Mouse (Mus musculus) neural tube, embryonic 13.5 days (tissue): ENCODE measurements around the gene Rp9. TPM values are rescaled to one million over a fixed set of nuclear protein-coding genes. Genes with fewer than 3 reads are reported as not detected.
"Not testable (repeated sequence)": the region's sequence is repeated elsewhere in the genome, so short reads cannot be mapped to it uniquely, and the experiment has no call there.

Source experiments
- ATAC-seq: fragments of 200-750 bp; cut with Nextera tagmentation; 2 replicates; pipeline ENCODE4 v1.8.0; 2017; ENCODE audit warnings: low read depth, mild to moderate bottlenecking, moderate TSS enrichment, moderate library complexity
- H3K27ac ChIP-seq: fragments of 300-500 bp; sonication (generic); replicated peaks from 2 replicates; pipeline ENCODE4 v1.5.1; 2015; ENCODE audit warnings: moderate library complexity, mild to moderate bottlenecking, inconsistent platforms
- H3K27me3 ChIP-seq: fragments of 300-500 bp; sonication (generic); 2 replicates; pipeline ENCODE4 v1.6.1; 2015; ENCODE audit warnings: mild to moderate bottlenecking, inconsistent platforms
- H3K36me3 ChIP-seq: fragments of 300-500 bp; sonication (generic); 2 replicates; pipeline ENCODE4 v1.6.1; 2015; ENCODE audit warnings: mild to moderate bottlenecking, inconsistent platforms
- H3K4me1 ChIP-seq: fragments of 300-500 bp; sonication (generic); replicated peaks from 2 replicates; pipeline ENCODE4 v1.6.1; 2015; ENCODE audit warnings: inconsistent platforms
- H3K4me2 ChIP-seq: fragments of 300-500 bp; sonication (generic); 2 replicates; pipeline ENCODE4 v1.6.1; 2015; ENCODE audit warnings: inconsistent platforms, mild to moderate bottlenecking, moderate library complexity
- H3K4me3 ChIP-seq: fragments of 300-500 bp; sonication (generic); 2 replicates; pipeline ENCODE4 v1.5.1; 2015; ENCODE audit warnings: mild to moderate bottlenecking, inconsistent platforms
- H3K9ac ChIP-seq: fragments of 300-500 bp; sonication (generic); 2 replicates; pipeline ENCODE4 v1.6.1; 2015; ENCODE audit warnings: moderate library complexity, mild to moderate bottlenecking, inconsistent platforms
- H3K9me3 ChIP-seq: fragments of 300-500 bp; sonication (generic); 2 replicates; pipeline ENCODE4 v1.6.1; 2016; ENCODE audit warnings: inconsistent platforms
- WGBS: fragments of 180-500 bp; shearing (Covaris S2); methylation state at CpG from one replicate; pipeline ENCODE4 v1.1.7; 2015; 5-methylcytosine and 5-hydroxymethylcytosine counted together
- polyA plus RNA-seq: library from polyadenylated mRNA; unstranded; fragments of >200 nt; fragmentation: Nextera tagmentation; extraction: Ambion mirVana; gene quantifications from 2 replicates; pipeline ENCODE4 v1.2.1, GENCODE M21; 2015

Rp9 gene
- polyA plus RNA-seq, 1 experiment from 2014 or later: 70.9 TPM

DNA sequence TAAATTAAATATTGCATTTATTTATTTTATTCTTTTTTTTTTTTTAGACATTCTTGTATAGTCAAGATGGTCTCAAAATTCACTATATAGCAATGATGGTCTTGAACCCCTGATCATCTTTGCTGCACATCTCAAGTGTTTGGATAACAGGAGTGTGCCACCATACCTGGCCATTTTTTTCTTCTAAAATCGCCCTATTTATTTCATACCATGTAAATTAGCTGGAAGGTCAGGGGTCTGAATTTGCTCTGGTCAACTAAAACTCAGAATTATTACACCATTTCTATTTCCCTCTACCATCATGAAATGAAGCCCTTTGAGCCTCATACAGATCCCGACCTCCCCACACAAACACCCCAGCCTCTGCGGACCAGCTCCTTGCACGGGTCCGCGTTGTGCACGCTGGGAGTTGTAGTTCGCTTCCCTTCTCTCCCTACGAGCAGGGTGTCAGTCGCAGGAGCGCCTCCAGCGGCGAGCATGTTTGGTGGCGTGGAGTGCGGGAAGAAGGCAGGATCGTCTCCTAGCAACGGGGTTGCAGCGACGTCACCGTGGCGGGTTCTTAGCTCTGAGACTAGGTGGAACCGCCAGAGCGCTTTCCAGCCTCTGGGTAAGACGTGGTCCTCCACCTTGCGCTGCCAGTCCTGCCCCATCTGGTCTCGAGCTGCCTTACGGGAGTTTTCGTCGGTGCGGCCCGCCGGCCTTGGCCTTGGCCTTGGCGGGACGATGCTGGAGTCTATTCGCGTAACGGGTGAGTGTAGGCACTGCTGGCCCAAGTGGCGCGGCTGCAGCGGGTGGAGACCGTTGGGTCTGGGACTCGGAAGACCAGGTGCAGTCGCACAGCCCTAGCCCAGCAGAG is 58.3 kb downstream of the Rp9 start, which contains the start of gene 9530077C05Rik:
9530077C05Rik (plus strand) TSS at position 512 of the 856 bp plus-strand sequence.
- Histone ChIP-seq H3K27me3 (no peaks in the 10 kb centered on the region), H3K36me3 (no peaks in the 10 kb centered on the region), H3K9me3 (no peaks in the 10 kb centered on the region), H3K4me3 (peak within 1 kb of the TSS; percentile 52), H3K4me2 (peak within 1 kb of the TSS; percentile 67), H3K27ac (peak within 1 kb of the TSS; percentile 77), H3K4me1 (no peaks in the 10 kb centered on the region), H3K9ac (peak within 1 kb of the TSS; percentile 76)
- WGBS: under 1% methylated on average over 43 of the region's 43 CpGs
- peak; percentile 99 for ATAC-seq

DNA sequence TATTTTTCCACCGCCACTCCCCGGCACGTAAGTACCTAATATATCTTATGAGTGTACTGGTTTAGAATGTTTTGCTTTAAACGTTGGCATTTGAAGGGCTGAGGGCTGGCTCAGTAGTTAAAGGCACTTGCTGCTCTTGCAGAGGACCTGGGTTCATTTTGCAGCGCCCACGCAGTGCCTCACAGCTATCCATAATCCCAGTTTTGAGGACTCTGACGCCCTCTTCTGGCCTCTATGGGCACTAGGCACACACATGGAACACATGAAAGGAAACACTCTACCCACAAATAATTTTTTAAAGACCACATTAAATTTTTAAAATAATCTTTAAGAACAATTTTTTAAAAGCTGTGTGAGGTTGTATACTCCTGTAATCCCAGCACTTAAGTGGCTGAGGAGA is 60.0 kb downstream of the Rp9 start:
- ATAC-seq: no peak
- Histone ChIP-seq H3K9me3 (no peaks in the 10 kb centered on the region), H3K27me3 (no peaks in the 10 kb centered on the region), H3K9ac (no peak overlapping the region), H3K4me1 (no peaks in the 10 kb centered on the region), H3K36me3 (no peaks in the 10 kb centered on the region), H3K4me2 (no peak overlapping the region), H3K27ac (no peak overlapping the region), H3K4me3 (no peak overlapping the region)
- 80% methylated on average over 7 of the region's 7 CpGs for WGBS

DNA sequence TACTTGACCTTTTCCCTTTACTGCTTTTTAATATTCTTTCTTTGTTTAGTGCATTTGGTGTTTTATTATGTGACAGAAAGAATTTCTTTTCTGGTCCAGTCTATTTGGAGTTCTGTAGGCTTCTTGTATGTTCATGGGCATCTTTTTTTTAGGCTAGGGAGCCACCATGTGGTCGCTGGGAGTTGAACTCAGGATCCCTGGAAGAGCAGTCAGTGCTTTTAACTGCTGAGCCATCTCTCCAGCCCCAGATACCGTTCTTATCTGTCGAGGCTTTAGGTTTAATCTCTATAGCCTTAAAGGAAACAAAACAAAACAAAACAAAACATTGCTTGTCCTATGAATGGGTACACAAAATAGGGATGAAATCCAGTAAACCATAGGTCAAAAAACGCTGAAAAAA is 61.2 kb downstream of the Rp9 start:
- H3K9ac ChIP-seq, H3K4me2 ChIP-seq, H3K9me3 ChIP-seq, H3K36me3 ChIP-seq, H3K27ac ChIP-seq, H3K4me1 ChIP-seq, H3K27me3 ChIP-seq, H3K4me3 ChIP-seq, ATAC-seq: not testable (repeated sequence)
- 40% methylated on average over 4 of the region's 4 CpGs for WGBS

DNA sequence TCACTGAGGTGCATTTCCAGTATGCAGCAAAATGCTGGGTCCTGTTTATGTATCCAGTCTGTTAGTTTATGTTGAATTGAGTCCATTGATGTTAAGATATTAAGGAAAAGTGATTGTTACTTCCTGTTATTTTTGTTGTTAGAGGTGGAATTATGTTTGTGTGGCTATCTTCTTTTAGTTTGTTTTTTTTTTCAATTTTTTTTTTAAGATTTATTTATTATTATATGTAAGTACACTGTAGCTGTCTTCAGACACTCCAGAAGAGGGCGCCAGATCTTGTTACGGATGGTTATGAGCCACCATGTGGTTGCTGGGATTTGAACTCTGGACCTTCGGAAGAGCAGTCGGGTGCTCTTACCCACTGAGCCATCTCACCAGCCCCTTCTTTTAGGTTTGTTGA is 61.9 kb downstream of the Rp9 start:
- H3K4me1 ChIP-seq, ATAC-seq: not testable (repeated sequence)

DNA sequence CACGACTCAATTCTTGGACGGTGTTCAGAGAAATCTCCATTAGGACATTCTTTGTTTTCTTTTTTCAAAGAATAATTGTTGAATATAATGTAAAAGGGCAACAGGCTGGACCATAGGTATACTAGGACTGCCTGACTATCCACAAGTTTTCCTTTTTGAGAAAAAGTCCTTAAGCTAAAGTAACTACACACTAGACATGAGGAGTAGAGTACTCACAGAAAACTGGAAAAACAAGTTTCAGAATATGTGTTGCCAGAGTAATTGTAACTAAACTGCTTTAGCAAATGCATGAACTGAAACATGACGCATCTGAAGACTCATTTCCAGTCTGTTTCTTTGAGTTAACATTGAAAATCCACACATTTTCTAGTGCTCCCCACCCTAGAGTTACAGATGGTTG is 64.1 kb downstream of the Rp9 start:
- no peak overlapping the region for H3K4me3 ChIP-seq
- no peak overlapping the region for H3K4me2 ChIP-seq
- no peak overlapping the region for H3K9ac ChIP-seq
- 85% methylated on average over 3 of the region's 3 CpGs for WGBS
- ATAC-seq: no peak
- H3K9me3 ChIP-seq: no peaks in the 10 kb centered on the region
- no peaks in the 10 kb centered on the region for H3K4me1 ChIP-seq
- H3K27ac ChIP-seq: no peak overlapping the region
- H3K36me3 ChIP-seq: no peaks in the 10 kb centered on the region
- H3K27me3 ChIP-seq: no peaks in the 10 kb centered on the region

More for the DNA sequence above, 61.9 kb downstream of the Rp9 start:
- not testable (repeated sequence) for H3K36me3 ChIP-seq, H3K4me3 ChIP-seq, H3K27me3 ChIP-seq, H3K9me3 ChIP-seq, H3K4me2 ChIP-seq, H3K9ac ChIP-seq, H3K27ac ChIP-seq
- 77% methylated on average over 4 of the region's 4 CpGs for WGBS

DNA sequence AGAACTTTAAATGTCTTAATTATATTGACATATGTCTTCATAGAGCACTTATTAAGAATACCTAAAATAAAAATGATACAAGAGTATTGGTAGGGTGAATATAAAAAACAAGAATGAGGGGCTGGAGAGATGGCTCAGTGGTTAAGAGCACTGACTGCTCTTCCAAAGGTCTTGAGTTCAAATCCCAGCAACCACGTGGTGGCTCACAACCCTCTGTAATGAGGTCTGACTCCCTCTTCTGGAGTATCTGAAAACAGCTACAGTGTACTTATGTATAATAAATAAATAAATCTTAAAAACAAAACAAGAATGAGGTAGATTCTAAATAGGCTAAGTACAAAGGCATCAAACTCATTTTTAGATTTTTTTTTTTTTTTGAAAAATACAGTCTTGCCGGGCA is 66.0 kb downstream of the Rp9 start:
- not testable (repeated sequence) for H3K4me1 ChIP-seq, H3K4me3 ChIP-seq, H3K27me3 ChIP-seq, H3K4me2 ChIP-seq, H3K36me3 ChIP-seq, H3K27ac ChIP-seq, H3K9ac ChIP-seq, ATAC-seq, H3K9me3 ChIP-seq
- WGBS: 64% methylated on average over 2 of the region's 2 CpGs

DNA sequence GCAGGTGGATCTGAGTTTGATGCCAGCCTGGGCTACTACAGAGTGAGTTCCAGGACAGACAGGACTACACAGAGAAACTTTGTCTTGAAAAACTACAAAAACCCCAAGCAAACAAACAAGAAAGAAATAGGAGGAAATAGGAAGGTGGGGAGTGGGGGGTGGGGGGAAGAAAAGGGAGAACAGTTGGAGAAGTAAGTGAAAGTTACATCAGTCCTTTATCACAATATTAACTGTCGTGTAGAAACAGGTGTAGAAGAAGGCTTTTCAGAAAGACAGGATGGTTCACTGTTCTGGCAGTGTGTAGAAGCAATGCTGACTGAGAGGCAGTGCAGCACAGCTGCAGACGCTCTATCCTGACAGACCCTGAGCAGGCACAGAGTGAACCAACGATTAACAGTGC is 66.6 kb downstream of the Rp9 start:
- Histone ChIP-seq H3K27ac (no peak overlapping the region), H3K36me3 (no peaks in the 10 kb centered on the region), H3K4me2 (no peak overlapping the region), H3K27me3 (no peaks in the 10 kb centered on the region), H3K9ac (no peak overlapping the region), H3K4me3 (no peak overlapping the region), H3K9me3 (no peaks in the 10 kb centered on the region), H3K4me1 (no peaks in the 10 kb centered on the region)
- whole genome bisulfite sequencing: 85% methylated on average over 3 of the region's 3 CpGs
- no peak for ATAC-seq

DNA sequence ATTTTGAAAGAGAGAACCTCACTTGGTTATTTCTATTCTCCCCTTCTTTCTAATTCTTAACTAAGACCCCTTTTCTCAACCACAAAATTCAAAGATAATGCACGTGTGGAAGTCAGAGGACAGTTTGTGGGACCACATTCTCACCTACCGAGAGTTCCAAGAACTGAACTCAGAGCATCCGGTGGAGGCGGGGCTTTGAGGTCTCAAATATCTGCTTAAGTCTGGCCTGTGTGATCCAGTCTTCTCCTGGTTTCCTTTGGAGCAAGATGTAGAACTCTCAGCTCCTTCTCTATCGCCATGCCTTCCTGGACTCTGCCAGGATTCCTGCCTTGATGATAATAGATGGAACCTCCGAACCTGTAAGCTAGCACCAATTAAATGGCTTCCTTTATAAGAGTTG is 67.5 kb downstream of the Rp9 start:
- no peak overlapping the region for H3K4me2 ChIP-seq
- H3K36me3 ChIP-seq: no peaks in the 10 kb centered on the region
- WGBS: 89% methylated on average over 6 of the region's 6 CpGs
- ATAC-seq: no peak
- H3K9me3 ChIP-seq: no peaks in the 10 kb centered on the region
- H3K4me3 ChIP-seq: no peak overlapping the region
- no peaks in the 10 kb centered on the region for H3K4me1 ChIP-seq
- no peaks in the 10 kb centered on the region for H3K27me3 ChIP-seq
- no peak overlapping the region for H3K9ac ChIP-seq
- no peak overlapping the region for H3K27ac ChIP-seq

DNA sequence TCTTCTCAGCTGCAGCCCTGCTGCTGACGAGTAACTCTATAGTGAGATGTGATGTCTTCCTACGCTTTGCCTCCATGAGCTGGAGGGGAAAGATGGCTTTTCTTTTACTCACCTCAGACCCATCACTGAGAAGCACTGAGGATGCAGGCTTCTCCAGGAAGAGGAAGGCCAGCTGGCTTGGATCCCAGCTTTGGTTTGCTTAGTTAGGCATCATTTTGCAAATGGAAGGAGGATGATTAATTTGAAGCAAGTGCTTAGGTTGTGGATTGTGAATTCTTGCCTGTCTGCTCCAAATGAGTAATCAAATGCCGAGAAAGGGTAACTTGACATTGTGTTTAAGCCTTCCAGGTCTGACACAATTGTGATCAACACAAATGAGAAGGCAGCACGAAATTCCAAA is 70.5 kb downstream of the Rp9 start:
- no peak for ATAC-seq
- Histone ChIP-seq H3K9ac (no peak overlapping the region), H3K27ac (no peak overlapping the region), H3K4me3 (no peak overlapping the region), H3K4me1 (no peaks in the 10 kb centered on the region), H3K36me3 (no peaks in the 10 kb centered on the region), H3K4me2 (no peak overlapping the region), H3K27me3 (no peaks in the 10 kb centered on the region), H3K9me3 (no peaks in the 10 kb centered on the region)
- 90% methylated on average over 4 of the region's 4 CpGs for WGBS

DNA sequence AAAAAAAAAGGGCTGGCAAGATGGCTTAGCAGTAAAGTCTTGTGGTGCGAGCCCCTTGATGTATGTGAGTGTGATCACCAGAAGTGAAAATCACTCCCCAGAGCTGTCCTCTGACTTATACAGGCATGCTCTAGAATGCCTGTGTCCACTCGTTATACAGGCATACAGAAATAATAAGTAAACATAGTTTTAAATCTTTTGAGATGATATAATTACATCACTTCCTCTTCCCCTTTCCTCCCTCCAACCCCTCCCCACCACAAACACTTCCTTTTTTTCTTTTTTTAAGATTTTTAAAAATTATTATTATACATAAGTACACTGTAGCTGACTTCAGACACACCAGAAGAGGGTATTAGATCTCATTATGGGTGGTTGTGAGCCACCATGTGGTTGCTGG is 74.8 kb downstream of the Rp9 start:
- no peak overlapping the region for H3K9ac ChIP-seq
- WGBS: 91% methylated on average over 2 of the region's 2 CpGs
- H3K36me3 ChIP-seq: no peaks in the 10 kb centered on the region
- no peak for ATAC-seq
- no peak overlapping the region for H3K27ac ChIP-seq
- H3K4me1 ChIP-seq: peaks cover 1% of the 10 kb centered on the region; the same call in 1 of the 2 replicates
- H3K4me2 ChIP-seq: no peak overlapping the region
- no peaks in the 10 kb centered on the region for H3K9me3 ChIP-seq
- no peak overlapping the region for H3K4me3 ChIP-seq
- no peaks in the 10 kb centered on the region for H3K27me3 ChIP-seq

DNA sequence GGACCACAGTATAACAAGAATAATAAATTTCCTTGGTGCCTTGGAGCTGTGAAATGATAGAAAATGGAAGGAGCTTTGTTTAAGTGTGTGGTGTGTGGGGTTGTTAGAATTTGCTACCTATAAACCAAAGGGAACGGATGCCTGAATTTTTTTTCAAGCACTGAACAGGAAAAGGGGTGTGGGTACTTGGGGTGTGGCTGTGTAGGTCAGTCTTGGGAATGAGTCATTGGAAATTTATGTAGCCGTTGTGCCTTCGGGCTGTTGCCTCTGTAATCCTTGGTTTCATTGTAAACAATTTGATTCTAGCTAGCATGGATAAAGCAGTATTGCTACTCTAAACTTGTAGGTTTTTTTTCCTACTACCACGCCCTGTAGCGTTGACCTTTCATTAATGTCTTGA is 79.2 kb downstream of the Rp9 start:
- no peak for ATAC-seq
- no peak overlapping the region for H3K4me3 ChIP-seq
- H3K4me2 ChIP-seq: no peak overlapping the region
- H3K27ac ChIP-seq: no peak overlapping the region
- H3K4me1 ChIP-seq: peaks cover 19% of the 10 kb centered on the region
- no peaks in the 10 kb centered on the region for H3K27me3 ChIP-seq
- H3K36me3 ChIP-seq: no peaks in the 10 kb centered on the region
- no peaks in the 10 kb centered on the region for H3K9me3 ChIP-seq
- no peak overlapping the region for H3K9ac ChIP-seq
- WGBS: 91% methylated on average over 5 of the region's 5 CpGs

DNA sequence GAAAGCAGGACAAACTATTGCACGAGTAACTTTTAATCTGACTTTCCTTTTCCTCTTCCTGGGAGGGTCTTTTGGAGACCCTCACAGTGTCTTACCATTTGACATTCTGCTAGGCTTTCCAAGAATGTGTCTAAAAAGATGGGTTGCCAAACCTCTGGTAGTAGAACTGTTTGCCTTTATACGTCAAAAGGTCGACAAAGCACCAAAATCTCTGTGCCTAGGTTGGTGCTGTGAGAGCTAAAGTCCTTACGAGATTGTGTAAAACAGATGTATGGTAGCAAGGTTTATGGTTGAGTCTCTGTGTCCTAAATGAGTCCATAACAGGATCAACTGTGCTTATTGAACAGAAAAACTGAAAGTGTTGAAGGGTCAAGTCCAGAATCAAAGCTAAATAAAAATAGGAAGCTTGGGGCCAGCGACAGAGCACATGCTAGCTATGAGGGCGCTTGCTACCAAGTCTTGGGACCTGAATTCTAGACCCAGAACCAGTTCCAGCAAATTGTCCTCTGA is 79.8 kb downstream of the Rp9 start:
- Histone ChIP-seq H3K9ac (peak overlapping the region; percentile 86), H3K9me3 (no peaks in the 10 kb centered on the region), H3K36me3 (no peaks in the 10 kb centered on the region), H3K4me2 (peak overlapping the region; percentile 97), H3K4me1 (peaks cover 19% of the 10 kb centered on the region), H3K4me3 (peak overlapping the region; percentile 77), H3K27me3 (no peaks in the 10 kb centered on the region), H3K27ac (no peak overlapping the region; the same call in 1 of the 2 replicates)
- no peak for ATAC-seq
- WGBS: 77% methylated on average over 6 of the region's 6 CpGs
